Mouse (Mus musculus): Measurements from ENCODE around the gene Spata25. TPM values are rescaled to one million over a fixed set of nuclear protein-coding genes. Genes with fewer than 3 reads are reported as not detected.

The Spata25 gene
- polyA plus RNA-seq, 1 experiment, result not detected

DNA sequence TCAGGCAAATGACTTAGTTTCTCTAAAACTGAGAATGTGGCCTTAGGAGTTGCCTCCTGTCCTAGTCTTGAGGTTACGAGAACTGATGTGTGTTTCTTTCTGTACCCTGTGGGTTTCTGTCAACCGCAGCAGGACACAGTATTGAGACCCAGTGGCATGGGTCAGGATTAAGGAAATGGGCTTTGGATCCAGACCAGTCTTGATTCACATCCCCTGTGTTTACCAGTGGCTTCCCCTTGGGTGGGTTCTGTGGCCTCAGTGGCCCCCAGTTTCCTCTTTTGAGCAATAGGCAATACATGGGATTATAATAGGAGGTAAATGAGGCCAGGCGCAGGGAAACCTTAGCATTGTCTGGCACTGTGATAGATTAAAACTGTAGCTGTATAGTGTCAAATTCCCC, 41.3 kb downstream of the Spata25 start:
- Histone ChIP-seq H3K27ac (ENCODE audit: control insufficient read depth, insufficient read depth, low read depth, low read length, poor library complexity) (no peak overlapping the region), H3K4me3 (replicated peaks; ENCODE audit: control insufficient read depth, low read depth, low read length) (no peak overlapping the region), H3K4me1 (ENCODE audit: control insufficient read depth, insufficient read depth, low read length) (peaks cover 4% of the 10 kb centered on the region)
- WGBS, result 26% methylated on average over 3 of the region's 3 CpGs
- TF ChIP-seq POLR2A (IDR thresholded peaks at IDR 0.05; ENCODE audit: borderline replicate concordance, control insufficient read depth, low read depth, low read length) (no peak), CTCF (IDR thresholded peaks at IDR 0.05; ENCODE audit: control insufficient read depth, insufficient read depth, low read length) (no peak)

DNA sequence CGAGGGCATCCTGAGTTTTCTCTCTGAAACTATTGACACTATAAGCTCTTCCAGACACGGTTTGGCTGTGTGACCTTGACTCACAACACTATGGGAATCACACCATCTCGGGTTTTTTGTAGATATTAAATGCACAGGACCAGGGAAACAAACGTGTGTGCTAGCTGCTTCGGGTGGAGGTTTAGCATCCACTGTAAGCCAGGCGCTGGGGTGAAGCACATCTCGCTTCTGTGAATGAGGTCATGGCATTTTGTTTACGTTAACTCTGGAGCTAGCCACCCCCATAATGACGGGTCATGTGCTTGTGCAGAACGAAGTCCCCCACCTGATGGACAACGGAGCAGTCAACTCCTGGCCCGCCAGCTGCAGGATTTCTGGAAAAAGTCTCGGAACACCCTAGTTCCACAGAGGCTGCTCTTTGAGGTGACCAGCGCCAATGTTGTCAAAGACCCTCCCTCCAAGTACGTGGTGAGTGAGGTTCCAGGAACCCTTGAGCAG, 41.9 kb downstream of the Spata25 start:
- Histone ChIP-seq H3K4me1 (ENCODE audit: control insufficient read depth, insufficient read depth, low read length) (peaks cover 4% of the 10 kb centered on the region), H3K4me3 (replicated peaks; ENCODE audit: control insufficient read depth, low read depth, low read length) (peak overlapping the region; percentile 72), H3K27ac (ENCODE audit: control insufficient read depth, insufficient read depth, low read depth, low read length, poor library complexity) (peak overlapping the region; percentile 56)
- TF ChIP-seq CTCF (IDR thresholded peaks at IDR 0.05; ENCODE audit: control insufficient read depth, insufficient read depth, low read length) (no peak), POLR2A (IDR thresholded peaks at IDR 0.05; ENCODE audit: borderline replicate concordance, control insufficient read depth, low read depth, low read length) (no peak)
- WGBS, result 22% methylated on average over 15 of the region's 15 CpGs

DNA sequence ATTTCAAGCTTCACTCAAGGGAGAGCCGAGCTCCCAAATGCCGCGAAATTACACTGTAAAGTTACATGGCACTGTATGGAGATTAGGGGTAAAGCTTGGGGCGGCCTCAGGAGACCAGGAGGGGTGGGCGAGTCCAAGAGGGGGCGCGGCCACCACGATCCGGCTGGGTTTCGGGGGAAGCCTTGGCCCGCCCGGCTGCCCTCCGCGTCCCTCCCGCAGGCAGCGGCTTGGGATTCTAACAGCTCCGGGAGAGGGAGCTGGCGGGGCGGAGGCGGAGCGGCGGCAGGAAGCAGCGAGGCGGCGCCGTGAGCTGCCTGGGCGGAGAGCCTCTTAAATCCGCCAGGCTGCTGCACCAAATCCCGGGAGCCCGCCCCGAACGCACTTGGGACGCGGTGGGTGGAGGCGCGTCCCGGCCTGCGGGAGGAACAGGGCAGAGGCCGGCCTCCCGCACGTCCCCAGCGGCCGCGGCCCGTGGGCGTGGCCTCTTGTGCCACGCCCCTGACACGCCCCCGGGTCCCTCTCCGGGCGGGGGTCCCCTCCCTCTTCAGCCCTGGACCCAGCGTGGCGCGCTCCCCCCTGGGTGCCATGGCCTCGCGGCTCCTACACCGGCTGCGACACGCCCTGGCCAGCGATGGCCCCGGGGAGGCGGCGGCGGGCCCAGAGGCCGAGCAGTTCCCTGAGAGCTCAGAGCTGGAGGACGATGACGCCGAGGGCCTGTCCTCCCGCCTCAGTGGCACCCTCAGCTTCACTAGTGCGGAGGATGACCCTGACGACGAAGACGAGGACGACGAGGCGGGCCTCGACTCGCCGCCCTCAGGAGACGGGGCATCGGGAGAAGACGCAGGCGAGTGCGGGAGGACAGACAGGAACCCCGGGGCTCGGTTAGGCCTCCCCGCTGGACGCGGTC, 42.6 kb downstream of the Spata25 start, which contains the start of gene Snx21:
Gene Snx21 (plus strand): TSS at position 343 of the 907 bp plus-strand sequence.
- H3K4me1 ChIP-seq (ENCODE audit: control insufficient read depth, insufficient read depth, low read length), result peaks cover 4% of the 10 kb centered on the region
- peak within 1 kb of the TSS; percentile 56 for H3K27ac ChIP-seq (ENCODE audit: control insufficient read depth, insufficient read depth, low read depth, low read length, poor library complexity)
- peak within 1 kb of the TSS; percentile 72 for H3K4me3 ChIP-seq (replicated peaks; ENCODE audit: control insufficient read depth, low read depth, low read length)
- TF ChIP-seq POLR2A (IDR thresholded peaks at IDR 0.05; ENCODE audit: borderline replicate concordance, control insufficient read depth, low read depth, low read length) (peak; percentile 15; the same call in 1 of the 2 replicates), CTCF (IDR thresholded peaks at IDR 0.05; ENCODE audit: control insufficient read depth, insufficient read depth, low read length) (no peak)
- under 1% methylated on average over 88 of the region's 89 CpGs for WGBS

DNA sequence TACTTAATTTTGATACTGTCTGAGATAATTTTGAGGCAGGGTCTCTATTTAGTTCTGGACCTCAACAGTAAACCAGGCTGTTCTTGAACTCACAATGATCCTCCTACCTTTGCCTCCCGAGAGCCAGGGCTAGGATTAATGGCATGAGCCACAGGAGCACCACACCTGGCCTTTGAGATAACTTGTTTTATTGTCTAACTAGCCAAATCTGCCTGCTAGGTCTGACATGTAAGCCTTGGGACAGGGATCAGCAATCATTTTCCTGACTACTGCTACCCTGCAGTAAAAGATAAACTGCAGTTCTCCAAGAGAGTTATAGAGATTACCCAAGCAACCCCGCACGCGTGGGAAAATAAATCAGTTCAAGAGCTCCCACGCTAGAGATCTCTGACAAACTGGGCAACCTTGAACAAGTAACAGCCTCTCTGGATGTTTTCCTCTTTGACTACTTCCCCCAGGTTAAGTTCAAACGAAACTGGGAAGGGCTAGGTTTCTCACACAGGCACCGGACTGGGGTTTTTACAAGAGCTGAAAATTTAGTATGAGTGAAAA, 43.4 kb downstream of the Spata25 start:
- Histone ChIP-seq H3K4me1 (ENCODE audit: control insufficient read depth, insufficient read depth, low read length) (peaks cover 4% of the 10 kb centered on the region), H3K27ac (ENCODE audit: control insufficient read depth, insufficient read depth, low read depth, low read length, poor library complexity) (no peak overlapping the region), H3K4me3 (replicated peaks; ENCODE audit: control insufficient read depth, low read depth, low read length) (no peak overlapping the region)
- WGBS, result 6% methylated on average over 7 of the region's 7 CpGs
- no peak for TF ChIP-seq CTCF (IDR thresholded peaks at IDR 0.05; ENCODE audit: control insufficient read depth, insufficient read depth, low read length)
- no peak for TF ChIP-seq POLR2A (IDR thresholded peaks at IDR 0.05; ENCODE audit: borderline replicate concordance, control insufficient read depth, low read depth, low read length)

DNA sequence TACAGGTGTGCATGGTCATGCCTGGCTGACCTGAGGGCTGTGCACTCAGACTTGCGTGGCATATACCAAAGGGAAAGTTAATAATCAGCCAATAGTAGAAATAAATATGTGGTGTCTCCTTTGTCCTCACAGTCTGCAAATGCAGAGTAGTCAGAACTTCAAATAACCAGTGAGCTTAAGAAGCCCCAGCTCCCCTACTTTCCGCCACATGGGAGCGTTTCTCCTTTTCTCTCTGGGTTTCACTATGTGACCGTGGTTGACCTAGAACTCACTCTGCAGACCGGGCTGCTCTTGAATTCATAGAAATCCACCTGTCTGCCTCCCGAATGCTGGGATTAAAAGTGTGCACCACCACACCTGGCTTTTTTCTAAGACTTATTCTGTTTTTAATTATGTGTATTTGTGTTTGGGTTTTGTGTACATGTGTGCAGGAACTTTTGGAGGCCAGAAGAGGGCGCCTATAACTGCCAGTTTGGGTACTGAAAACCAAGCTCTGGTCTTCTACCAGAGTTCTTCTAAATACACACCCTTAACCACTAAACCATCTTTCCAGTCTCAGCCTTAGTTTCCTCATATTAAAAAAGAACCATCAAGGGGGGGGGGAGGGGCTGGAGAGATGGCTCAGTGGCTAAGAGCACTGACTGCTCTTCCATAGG, 44.3 kb downstream of the Spata25 start:
- Histone ChIP-seq H3K4me1 (ENCODE audit: control insufficient read depth, insufficient read depth, low read length) (peaks cover 4% of the 10 kb centered on the region), H3K4me3 (replicated peaks; ENCODE audit: control insufficient read depth, low read depth, low read length) (no peak overlapping the region), H3K27ac (ENCODE audit: control insufficient read depth, insufficient read depth, low read depth, low read length, poor library complexity) (no peak overlapping the region)
- WGBS, result 73% methylated on average over 7 of the region's 7 CpGs
- TF ChIP-seq POLR2A (IDR thresholded peaks at IDR 0.05; ENCODE audit: borderline replicate concordance, control insufficient read depth, low read depth, low read length) (no peak), CTCF (IDR thresholded peaks at IDR 0.05; ENCODE audit: control insufficient read depth, insufficient read depth, low read length) (no peak)

DNA sequence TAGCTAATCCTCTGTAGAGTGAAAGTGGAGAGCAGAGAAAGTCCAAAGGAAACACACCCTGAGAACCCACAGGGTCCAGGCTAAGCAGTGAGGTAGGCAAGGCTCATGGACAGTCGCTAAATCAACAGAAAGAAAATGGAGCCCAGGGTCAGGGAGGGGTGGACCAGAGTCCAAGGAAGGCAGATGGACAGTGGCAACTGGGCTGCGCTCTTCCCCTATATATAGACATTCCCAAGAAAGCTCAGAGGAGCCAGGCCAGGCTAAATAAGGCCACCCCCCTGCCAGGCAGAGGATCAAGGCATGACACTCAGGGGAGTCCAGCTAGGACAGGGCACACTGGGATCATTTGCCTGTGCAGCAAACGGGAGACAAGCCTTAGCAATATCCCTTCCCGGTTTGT, 46.5 kb downstream of the Spata25 start:
- H3K4me3 ChIP-seq (replicated peaks; ENCODE audit: control insufficient read depth, low read depth, low read length), result no peak overlapping the region
- TF ChIP-seq POLR2A (IDR thresholded peaks at IDR 0.05; ENCODE audit: borderline replicate concordance, control insufficient read depth, low read depth, low read length) (no peak), CTCF (IDR thresholded peaks at IDR 0.05; ENCODE audit: control insufficient read depth, insufficient read depth, low read length) (no peak)
- no peak overlapping the region for H3K27ac ChIP-seq (ENCODE audit: control insufficient read depth, insufficient read depth, low read depth, low read length, poor library complexity)
- WGBS, result 80% methylated on average over 4 of the region's 4 CpGs
- H3K4me1 ChIP-seq (ENCODE audit: control insufficient read depth, insufficient read depth, low read length), result peaks cover 3% of the 10 kb centered on the region

DNA sequence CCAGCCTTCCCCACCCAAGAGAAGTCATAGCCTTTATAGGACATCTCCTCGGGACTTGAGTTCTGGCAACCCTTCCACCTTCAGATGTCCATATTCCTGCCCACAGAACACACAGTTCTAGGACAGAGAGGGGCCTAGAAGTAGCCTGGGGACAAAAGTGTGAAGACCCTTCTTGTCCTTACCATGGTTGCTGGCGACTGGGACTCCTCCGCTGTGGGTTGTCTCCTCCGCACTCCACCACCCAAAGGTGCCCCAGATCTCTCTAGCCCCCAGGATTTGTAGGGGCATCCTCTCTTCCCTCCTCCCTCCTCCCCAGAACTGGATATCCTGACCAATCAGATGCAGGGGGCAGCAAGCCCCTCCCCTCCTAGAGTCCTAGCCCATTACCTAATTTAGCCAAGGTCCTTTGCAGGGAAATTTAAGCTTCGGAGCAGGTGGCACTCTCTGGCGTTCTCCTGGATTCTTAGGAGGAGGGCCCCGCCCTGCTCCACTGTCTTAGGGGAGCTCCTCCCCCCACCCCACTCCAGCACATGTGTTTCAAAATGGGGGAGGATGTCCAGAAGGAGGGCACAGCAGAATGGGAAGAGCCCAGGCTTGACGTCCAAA, 48.8 kb downstream of the Spata25 start, which contains the start of gene Tnnc2:
Gene Tnnc2 (minus strand): TSS at position 487 of the 606 bp plus-strand sequence.
- no peaks in the 10 kb centered on the region for H3K4me1 ChIP-seq (ENCODE audit: control insufficient read depth, insufficient read depth, low read length)
- 82% methylated on average over 8 of the region's 8 CpGs for WGBS
- no peak within 1 kb of the TSS for H3K4me3 ChIP-seq (replicated peaks; ENCODE audit: control insufficient read depth, low read depth, low read length)
- no peak within 1 kb of the TSS for H3K27ac ChIP-seq (ENCODE audit: control insufficient read depth, insufficient read depth, low read depth, low read length, poor library complexity)
- TF ChIP-seq POLR2A (IDR thresholded peaks at IDR 0.05; ENCODE audit: borderline replicate concordance, control insufficient read depth, low read depth, low read length) (no peak), CTCF (IDR thresholded peaks at IDR 0.05; ENCODE audit: control insufficient read depth, insufficient read depth, low read length) (no peak)

Measured in bone marrow, adult 2 months (tissue).